Mouse (Mus musculus) hindbrain, postnatal 0 days (tissue): ENCODE data around the gene Insyn1. TPM values are rescaled to one million over a fixed set of nuclear protein-coding genes. Genes with fewer than 3 reads are reported as not detected.

Experiments
- ATAC-seq: fragments of 200-750 bp; cut with Nextera tagmentation; 2 replicates; pipeline ENCODE4 v1.8.0; 2017; ENCODE audit warnings: mild to moderate bottlenecking, moderate TSS enrichment, moderate library complexity
- DNase-seq: peaks from one replicate; pipeline ENCODE4 v3.0.0-alpha.2; 2015; ENCODE audit warnings: low spot score
- H3K27ac ChIP-seq: fragments of 300-500 bp; sonication (generic); 2 replicates; pipeline ENCODE4 v1.5.1; 2014; ENCODE audit warnings: mild to moderate bottlenecking
- H3K27me3 ChIP-seq: fragments of 300-500 bp; sonication (generic); 2 replicates; pipeline ENCODE4 v1.6.1; 2014; ENCODE audit warnings: low read length, mixed read lengths; ENCODE audit not compliant: insufficient read depth
- H3K36me3 ChIP-seq: fragments of 300-500 bp; sonication (generic); 2 replicates; pipeline ENCODE4 v1.6.1; 2014; ENCODE audit warnings: low read length, mixed read lengths; ENCODE audit not compliant: insufficient read depth
- H3K4me1 ChIP-seq: fragments of 300-500 bp; sonication (generic); 2 replicates; pipeline ENCODE4 v1.6.1; 2014; ENCODE audit warnings: antibody characterized with exemption, low read length, mixed read lengths; ENCODE audit not compliant: insufficient read depth
- H3K4me2 ChIP-seq: fragments of 300-500 bp; sonication (generic); 2 replicates; pipeline ENCODE4 v1.6.1; 2014; ENCODE audit warnings: low read depth, mild to moderate bottlenecking, low read length, moderate library complexity, mixed read lengths
- H3K4me3 ChIP-seq: fragments of 300-500 bp; sonication (generic); 2 replicates; pipeline ENCODE4 v1.5.1; 2014; ENCODE audit warnings: low read length
- H3K9ac ChIP-seq: fragments of 300-500 bp; sonication (generic); replicated peaks from 2 replicates; pipeline ENCODE4 v1.6.1; 2014; ENCODE audit warnings: mild to moderate bottlenecking, low read length, moderate library complexity, mixed read lengths
- H3K9me3 ChIP-seq: fragments of 300-500 bp; sonication (generic); 2 replicates; pipeline ENCODE4 v1.6.1; 2016; ENCODE audit warnings: low read length, mixed read lengths
- CTCF ChIP-seq: IDR thresholded peaks from 2 replicates; pipeline ENCODE4 v1.5.1; 2016; ENCODE audit warnings: antibody characterized with exemption, control low read depth, low read depth
- WGBS: fragments of 180-500 bp; shearing (Covaris S2); extraction: QIAGEN DNeasy Blood & Tissue Kit; methylation state at CpG from one replicate; pipeline ENCODE4 v1.1.7; 2014; 5-methylcytosine and 5-hydroxymethylcytosine counted together
- polyA plus RNA-seq: library from polyadenylated mRNA; unstranded; fragments of >200 nt; fragmentation: Nextera tagmentation; extraction: Ambion mirVana; gene quantifications from 2 replicates; pipeline ENCODE4 v1.2.1, GENCODE M21; 2015
- total RNA-seq: library from RNA; depleted of rRNA; stranded (reverse); fragments of >200 nt; gene quantifications from 2 replicates; pipeline ENCODE4 v1.2.3, GENCODE M21; 2014; rRNA removed

Gene Insyn1
- total and polyA plus RNA-seq, 2 experiments from 2014 or later: 8.7 to 106 TPM

DNA sequence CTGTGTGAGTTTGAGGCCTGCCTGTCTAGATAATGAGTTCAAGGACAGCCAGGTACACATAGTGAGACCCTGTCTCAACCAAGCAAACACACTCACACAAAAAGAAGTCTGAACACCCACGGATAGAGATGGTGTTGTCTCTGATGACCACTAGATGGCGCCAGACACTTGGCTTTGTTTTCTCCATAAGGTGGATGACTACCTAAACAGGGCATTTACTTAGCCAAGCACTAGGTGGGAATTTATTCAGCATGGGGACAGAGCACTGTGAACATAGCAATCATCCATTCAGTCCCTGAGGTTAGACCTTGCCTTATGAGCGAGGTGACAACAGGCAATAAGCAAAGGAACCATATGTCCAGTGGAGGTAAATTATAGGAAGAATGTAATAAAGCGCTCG is 51.5 kb downstream of the Insyn1 start:
- Histone ChIP-seq H3K4me3 (no peak overlapping the region), H3K9me3 (no peaks in the 10 kb centered on the region), H3K9ac (no peak overlapping the region), H3K4me1 (0 out of 2 replicates have a peak, but pooled peaks cover 5% of the 10 kb centered on the region), H3K27ac (no peak overlapping the region), H3K36me3 (0 out of 2 replicates have a peak, but pooled peaks cover 9% of the 10 kb centered on the region), H3K4me2 (no peak overlapping the region), H3K27me3 (no peaks in the 10 kb centered on the region)
- 49% methylated on average over 5 of the region's 5 CpGs for WGBS
- DNase-seq (peak; percentile 88), ATAC-seq (peak; percentile 35; the same call in 1 of the 2 replicates)
- peak; percentile 99 for TF ChIP-seq CTCF

DNA sequence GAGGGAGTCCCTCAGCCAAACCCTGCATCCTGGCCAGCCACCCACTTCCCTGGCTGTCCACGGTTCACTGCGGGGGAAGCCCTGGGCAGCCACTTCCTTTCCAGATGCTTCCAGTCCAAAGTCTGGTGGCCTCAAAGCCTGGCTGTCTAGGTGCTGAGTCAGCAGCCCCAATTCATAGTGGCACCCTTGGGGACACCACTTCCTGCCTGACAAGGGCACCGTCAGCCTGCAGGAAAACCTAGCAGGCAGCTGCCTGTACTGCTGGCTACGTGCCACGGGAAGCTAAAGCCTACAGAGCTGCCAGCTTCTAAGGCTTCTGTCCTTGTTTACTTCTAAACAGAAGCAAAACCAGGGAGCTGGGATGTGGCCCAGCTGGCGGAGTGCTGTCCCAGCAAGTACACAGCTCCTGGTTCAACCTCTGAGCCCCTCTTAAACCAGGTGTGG is 53.5 kb downstream of the Insyn1 start:
- Histone ChIP-seq H3K9me3 (no peaks in the 10 kb centered on the region), H3K4me1 (0 out of 2 replicates have a peak, but pooled peaks cover 5% of the 10 kb centered on the region), H3K9ac (no peak overlapping the region), H3K4me2 (no peak overlapping the region), H3K27me3 (no peaks in the 10 kb centered on the region), H3K27ac (0 out of 2 replicates have a peak overlapping the region, but pooled peaks have one; percentile 48), H3K4me3 (no peak overlapping the region), H3K36me3 (0 out of 2 replicates have a peak, but pooled peaks cover 6% of the 10 kb centered on the region)
- TF ChIP-seq CTCF: no peak
- WGBS: 28% methylated on average over 6 of the region's 6 CpGs
- DNase-seq: peak; percentile 84
- ATAC-seq: peak; percentile 50; the same call in 1 of the 2 replicates

DNA sequence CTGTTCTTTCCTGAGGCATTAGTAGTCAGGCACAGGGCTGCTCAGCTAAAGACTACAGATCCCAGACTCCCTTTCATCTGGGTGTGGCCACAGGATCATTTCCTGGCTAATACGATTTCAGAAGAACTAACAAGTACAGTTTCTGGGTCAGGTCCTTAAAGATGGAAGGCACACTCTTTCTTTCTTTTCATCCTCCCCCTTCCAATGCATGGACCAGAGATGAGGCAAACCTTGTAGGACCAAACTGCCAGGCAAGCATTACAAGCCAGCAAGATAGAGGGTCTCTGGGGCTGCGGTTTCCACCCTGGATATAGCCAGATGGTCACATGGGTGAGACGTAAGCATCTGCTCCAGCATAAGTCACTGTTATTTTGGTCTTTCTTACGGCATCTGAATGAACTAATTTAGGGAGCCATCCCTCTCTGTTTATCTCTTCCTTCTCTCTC is 56.5 kb downstream of the Insyn1 start:
- Histone ChIP-seq H3K4me3 (no peak overlapping the region), H3K4me1 (0 out of 2 replicates have a peak, but pooled peaks cover 5% of the 10 kb centered on the region), H3K9me3 (no peaks in the 10 kb centered on the region), H3K4me2 (peak overlapping the region; percentile 25; the same call in 1 of the 2 replicates), H3K27ac (peak overlapping the region; percentile 56; the same call in 1 of the 2 replicates), H3K36me3 (no peaks in the 10 kb centered on the region), H3K27me3 (no peaks in the 10 kb centered on the region), H3K9ac (no peak overlapping the region)
- 58% methylated on average over 4 of the region's 4 CpGs for WGBS
- no peak for ATAC-seq
- no peak for TF ChIP-seq CTCF
- peak; percentile 43 for DNase-seq

- no peak for ATAC-seq
- H3K9ac ChIP-seq: no peak overlapping the region
- H3K4me2 ChIP-seq: no peak overlapping the region
- H3K4me1 ChIP-seq: 0 out of 2 replicates have a peak, but pooled peaks cover 5% of the 10 kb centered on the region
- no peak overlapping the region; the same call in 1 of the 2 replicates for H3K27ac ChIP-seq
- WGBS: 66% methylated on average over 6 of the region's 6 CpGs
- H3K4me3 ChIP-seq: no peak overlapping the region
- H3K36me3 ChIP-seq: no peaks in the 10 kb centered on the region
- no peaks in the 10 kb centered on the region for H3K27me3 ChIP-seq
- TF ChIP-seq CTCF: no peak
- H3K9me3 ChIP-seq: no peaks in the 10 kb centered on the region
- no peak for DNase-seq
Observed at GRCm38 (mm10) chr9:58545428-58545827, 57.0 kb downstream of the Insyn1 start.

GRCm38 (mm10) chr9:58546630-58547360 is 58.4 kb downstream of the Insyn1 start:
- Histone ChIP-seq H3K9ac (no peak overlapping the region), H3K27me3 (no peaks in the 10 kb centered on the region), H3K9me3 (no peaks in the 10 kb centered on the region), H3K4me1 (0 out of 2 replicates have a peak, but pooled peaks cover 4% of the 10 kb centered on the region), H3K4me3 (no peak overlapping the region), H3K4me2 (no peak overlapping the region), H3K36me3 (no peaks in the 10 kb centered on the region), H3K27ac (no peak overlapping the region)
- 53% methylated on average over 11 of the region's 11 CpGs for WGBS
- DNase-seq (peak; percentile 46), ATAC-seq (no peak)
- TF ChIP-seq CTCF: no peak

GRCm38 (mm10) chr9:58548897-58549296 is 60.5 kb downstream of the Insyn1 start:
- H3K27ac ChIP-seq: no peak overlapping the region
- no peak for TF ChIP-seq CTCF
- no peak overlapping the region for H3K4me3 ChIP-seq
- no peaks in the 10 kb centered on the region for H3K27me3 ChIP-seq
- H3K36me3 ChIP-seq: no peaks in the 10 kb centered on the region
- H3K4me2 ChIP-seq: no peak overlapping the region
- 42% methylated on average over 4 of the region's 4 CpGs for WGBS
- no peak overlapping the region for H3K9ac ChIP-seq
- DNase-seq (no peak), ATAC-seq (no peak)
- peaks cover 5% of the 10 kb centered on the region; the same call in 1 of the 2 replicates for H3K4me1 ChIP-seq
- no peaks in the 10 kb centered on the region for H3K9me3 ChIP-seq

Other genes starting within 250 kb of the Insyn1 start
- 11.4 and 17.0 TPM in 2 replicates for gene Pml, start 238.8 kb upstream of the Insyn1 start, total RNA-seq
- 3.2 and 4.8 TPM in 2 replicates for gene Pml, start 238.8 kb upstream of the Insyn1 start, polyA plus RNA-seq
- gene Stoml1, start 235.4 kb upstream of the Insyn1 start, total RNA-seq: 145 and 157 TPM in 2 replicates
- 136 and 141 TPM in 2 replicates for gene Stoml1, start 235.4 kb upstream of the Insyn1 start, polyA plus RNA-seq
- 11.9 and 13.8 TPM in 2 replicates for gene Loxl1, start 175.4 kb upstream of the Insyn1 start, total RNA-seq
- gene Loxl1, start 175.4 kb upstream of the Insyn1 start, polyA plus RNA-seq: 9.1 and 9.7 TPM in 2 replicates
- gene Tbc1d21, start 118.1 kb upstream of the Insyn1 start, total RNA-seq: not detected in 2 replicates
- gene Tbc1d21, start 118.1 kb upstream of the Insyn1 start, polyA plus RNA-seq: not detected in 2 replicates
- 23.1 and 27.2 TPM in 2 replicates for gene Cd276, start 66.8 kb downstream of the Insyn1 start, total RNA-seq
- 16.5 and 16.7 TPM in 2 replicates for gene Cd276, start 66.8 kb downstream of the Insyn1 start, polyA plus RNA-seq
- 598 and 874 TPM in 2 replicates for gene Nptn, start 93.6 kb downstream of the Insyn1 start, total RNA-seq
- gene Nptn, start 93.6 kb downstream of the Insyn1 start, polyA plus RNA-seq: 267 and 268 TPM in 2 replicates